Mouse (Mus musculus): ENCODE results near the gene Dlg3. TPM values are rescaled to one million over a fixed set of nuclear protein-coding genes. Genes with fewer than 3 reads are reported as not detected.

The Dlg3 gene
- polyA plus RNA-seq, 1 experiment = 6.0 TPM

GRCm38 (mm10) chrX:100800643-100801042, 33.1 kb downstream of the Dlg3 start:
- H3K4me3 ChIP-seq (ENCODE audit: insufficient read depth, poor library complexity, severe bottlenecking) = no peak overlapping the region
- H3ac ChIP-seq (ENCODE audit: control insufficient read depth, insufficient read length, low read depth) = no peak overlapping the region
- H3K36me3 ChIP-seq (ENCODE audit: control insufficient read depth, insufficient read depth) = peaks cover 8% of the 10 kb centered on the region
- no peaks in the 10 kb centered on the region for H3K79me2 ChIP-seq (ENCODE audit: control insufficient read depth, insufficient read depth)
- H3K79me3 ChIP-seq (ENCODE audit: low read depth) = no peaks in the 10 kb centered on the region
- no peaks in the 10 kb centered on the region for H3K27me3 ChIP-seq (ENCODE audit: control insufficient read depth, insufficient read depth, insufficient read length)
- TF ChIP-seq USF1 (IDR thresholded peaks at IDR 0.05; ENCODE audit: low read depth) = no peak
- TF ChIP-seq MAX (IDR thresholded peaks at IDR 0.05) = no peak
- no peak for TF ChIP-seq FOSL1 (IDR thresholded peaks at IDR 0.05; ENCODE audit: insufficient read depth, low read length, poor library complexity, severe bottlenecking)
- no peak for TF ChIP-seq CTCF (IDR thresholded peaks at IDR 0.05; ENCODE audit: control insufficient read depth, insufficient read depth, insufficient read length)
- no peak for TF ChIP-seq MYOD1 (IDR thresholded peaks at IDR 0.05; ENCODE audit: control insufficient read depth, insufficient read length, low read depth)
- no peak for TF ChIP-seq CEBPB (IDR thresholded peaks at IDR 0.05; ENCODE audit: low read depth)
- no peak for TF ChIP-seq MYOG (IDR thresholded peaks at IDR 0.05; ENCODE audit: control insufficient read depth, extremely low read depth, insufficient read length)

GRCm38 (mm10) chrX:100802034-100802433, 34.5 kb downstream of the Dlg3 start:
- Histone ChIP-seq H3K27me3 (ENCODE audit: control insufficient read depth, insufficient read depth, insufficient read length) (no peaks in the 10 kb centered on the region), H3K4me3 (ENCODE audit: insufficient read depth, poor library complexity, severe bottlenecking) (no peak overlapping the region), H3K79me2 (ENCODE audit: control insufficient read depth, insufficient read depth) (no peaks in the 10 kb centered on the region), H3K36me3 (ENCODE audit: control insufficient read depth, insufficient read depth) (peaks cover 7% of the 10 kb centered on the region), H3ac (ENCODE audit: control insufficient read depth, insufficient read length, low read depth) (no peak overlapping the region), H3K79me3 (ENCODE audit: low read depth) (no peaks in the 10 kb centered on the region)
- TF ChIP-seq MYOG (IDR thresholded peaks at IDR 0.05; ENCODE audit: control insufficient read depth, extremely low read depth, insufficient read length) (no peak), MAX (IDR thresholded peaks at IDR 0.05) (no peak)

GRCm38 (mm10) chrX:100811129-100811528, 43.6 kb downstream of the Dlg3 start:
- Histone ChIP-seq H3K36me3 (ENCODE audit: control insufficient read depth, insufficient read depth) (peaks cover 13% of the 10 kb centered on the region), H3K79me3 (ENCODE audit: low read depth) (no peaks in the 10 kb centered on the region), H3K27me3 (ENCODE audit: control insufficient read depth, insufficient read depth, insufficient read length) (no peaks in the 10 kb centered on the region), H3K4me3 (ENCODE audit: insufficient read depth, poor library complexity, severe bottlenecking) (no peak overlapping the region), H3K79me2 (ENCODE audit: control insufficient read depth, insufficient read depth) (no peaks in the 10 kb centered on the region), H3ac (ENCODE audit: control insufficient read depth, insufficient read length, low read depth) (no peak overlapping the region)
- TF ChIP-seq CEBPB (IDR thresholded peaks at IDR 0.05; ENCODE audit: low read depth) (no peak), FOSL1 (IDR thresholded peaks at IDR 0.05; ENCODE audit: insufficient read depth, low read length, poor library complexity, severe bottlenecking) (no peak), MAX (IDR thresholded peaks at IDR 0.05) (no peak), CTCF (IDR thresholded peaks at IDR 0.05; ENCODE audit: control insufficient read depth, insufficient read depth, insufficient read length) (no peak), MYOD1 (IDR thresholded peaks at IDR 0.05; ENCODE audit: control insufficient read depth, insufficient read length, low read depth) (no peak), USF1 (IDR thresholded peaks at IDR 0.05; ENCODE audit: low read depth) (no peak), MYOG (IDR thresholded peaks at IDR 0.05; ENCODE audit: control insufficient read depth, extremely low read depth, insufficient read length) (no peak)

- no peak overlapping the region for H3K4me3 ChIP-seq (ENCODE audit: insufficient read depth, poor library complexity, severe bottlenecking)
- H3K27me3 ChIP-seq (ENCODE audit: control insufficient read depth, insufficient read depth, insufficient read length) = no peaks in the 10 kb centered on the region
- no peaks in the 10 kb centered on the region for H3K79me2 ChIP-seq (ENCODE audit: control insufficient read depth, insufficient read depth)
- no peaks in the 10 kb centered on the region for H3K79me3 ChIP-seq (ENCODE audit: low read depth)
- peaks cover 9% of the 10 kb centered on the region for H3K36me3 ChIP-seq (ENCODE audit: control insufficient read depth, insufficient read depth)
- TF ChIP-seq FOSL1 (IDR thresholded peaks at IDR 0.05; ENCODE audit: insufficient read depth, low read length, poor library complexity, severe bottlenecking) = no peak
- no peak for TF ChIP-seq USF1 (IDR thresholded peaks at IDR 0.05; ENCODE audit: low read depth)
- no peak for TF ChIP-seq CTCF (IDR thresholded peaks at IDR 0.05; ENCODE audit: control insufficient read depth, insufficient read depth, insufficient read length)
- TF ChIP-seq MYOG (IDR thresholded peaks at IDR 0.05; ENCODE audit: control insufficient read depth, extremely low read depth, insufficient read length) = no peak
- no peak for TF ChIP-seq MYOD1 (IDR thresholded peaks at IDR 0.05; ENCODE audit: control insufficient read depth, insufficient read length, low read depth)
- TF ChIP-seq MAX (IDR thresholded peaks at IDR 0.05) = no peak
- no peak for TF ChIP-seq CEBPB (IDR thresholded peaks at IDR 0.05; ENCODE audit: low read depth)
- no peak overlapping the region for H3ac ChIP-seq (ENCODE audit: control insufficient read depth, insufficient read length, low read depth)
These were observed 46.6 kb downstream of the Dlg3 start for GRCm38 (mm10) chrX:100814139-100814538.

- Histone ChIP-seq H3K27me3 (ENCODE audit: control insufficient read depth, insufficient read depth, insufficient read length) (no peaks in the 10 kb centered on the region), H3K79me2 (ENCODE audit: control insufficient read depth, insufficient read depth) (no peaks in the 10 kb centered on the region), H3K36me3 (ENCODE audit: control insufficient read depth, insufficient read depth) (peaks cover 8% of the 10 kb centered on the region), H3K4me3 (ENCODE audit: insufficient read depth, poor library complexity, severe bottlenecking) (no peak overlapping the region), H3K79me3 (ENCODE audit: low read depth) (no peaks in the 10 kb centered on the region), H3ac (ENCODE audit: control insufficient read depth, insufficient read length, low read depth) (no peak overlapping the region)
- TF ChIP-seq USF1 (IDR thresholded peaks at IDR 0.05; ENCODE audit: low read depth) = no peak
- TF ChIP-seq MYOD1 (IDR thresholded peaks at IDR 0.05; ENCODE audit: control insufficient read depth, insufficient read length, low read depth) = no peak
- no peak for TF ChIP-seq CEBPB (IDR thresholded peaks at IDR 0.05; ENCODE audit: low read depth)
- no peak for TF ChIP-seq FOSL1 (IDR thresholded peaks at IDR 0.05; ENCODE audit: insufficient read depth, low read length, poor library complexity, severe bottlenecking)
- TF ChIP-seq CTCF (IDR thresholded peaks at IDR 0.05; ENCODE audit: control insufficient read depth, insufficient read depth, insufficient read length) = no peak
- no peak for TF ChIP-seq MYOG (IDR thresholded peaks at IDR 0.05; ENCODE audit: control insufficient read depth, extremely low read depth, insufficient read length)
- no peak for TF ChIP-seq MAX (IDR thresholded peaks at IDR 0.05)
These were observed 48.2 kb downstream of the Dlg3 start for GRCm38 (mm10) chrX:100815766-100816165.

- no peaks in the 10 kb centered on the region for H3K79me3 ChIP-seq (ENCODE audit: low read depth)
- no peaks in the 10 kb centered on the region for H3K79me2 ChIP-seq (ENCODE audit: control insufficient read depth, insufficient read depth)
- H3K4me3 ChIP-seq (ENCODE audit: insufficient read depth, poor library complexity, severe bottlenecking) = no peak overlapping the region
- H3ac ChIP-seq (ENCODE audit: control insufficient read depth, insufficient read length, low read depth) = no peak overlapping the region
- no peak for TF ChIP-seq FOSL1 (IDR thresholded peaks at IDR 0.05; ENCODE audit: insufficient read depth, low read length, poor library complexity, severe bottlenecking)
- H3K27me3 ChIP-seq (ENCODE audit: control insufficient read depth, insufficient read depth, insufficient read length) = no peaks in the 10 kb centered on the region
- H3K36me3 ChIP-seq (ENCODE audit: control insufficient read depth, insufficient read depth) = peaks cover 5% of the 10 kb centered on the region
These were observed 51.2 kb downstream of the Dlg3 start for GRCm38 (mm10) chrX:100818681-100819080.

Data from C2C12 (cell line).